Mouse (Mus musculus): Measurements from ENCODE around the gene Prkab2. TPM values are rescaled to one million over a fixed set of nuclear protein-coding genes. Genes with fewer than 3 reads are reported as not detected.

The Prkab2 gene
- polyA plus RNA-seq, 1 experiment from 2014 or later: 3.1 TPM

GRCm38 (mm10) chr3:97693806-97694205 lies 35.8 kb downstream of the Prkab2 start:
- Histone ChIP-seq H3K4me3 (ENCODE audit: low read depth, low read length) (no peak overlapping the region), H3K36me3 (ENCODE audit: control insufficient read depth, insufficient read depth) (no peaks in the 10 kb centered on the region; the same call in 1 of the 2 replicates), H3K4me2 (replicated peaks; ENCODE audit: low read depth) (no peak overlapping the region), H3K9ac (ENCODE audit: low read depth, low read length) (no peak overlapping the region), H3K4me1 (replicated peaks; ENCODE audit: control insufficient read depth, insufficient read depth, low read length) (no peaks in the 10 kb centered on the region), H3K9me3 (ENCODE audit: control insufficient read depth) (no peaks in the 10 kb centered on the region), H3K27ac (ENCODE audit: low read depth, low read length) (no peak overlapping the region), H3K27me3 (replicated peaks; ENCODE audit: control insufficient read depth, insufficient read depth, low read length) (no peaks in the 10 kb centered on the region)
- no peak for TF ChIP-seq CTCF (IDR thresholded peaks at IDR 0.05; ENCODE audit: low read depth)
- WGBS: 69% methylated on average over 6 of the region's 6 CpGs
- no peak for ATAC-seq

GRCm38 (mm10) chr3:97696866-97697265 lies 38.9 kb downstream of the Prkab2 start:
- no peak for ATAC-seq
- no peaks in the 10 kb centered on the region for H3K27me3 ChIP-seq (replicated peaks; ENCODE audit: control insufficient read depth, insufficient read depth, low read length)
- H3K36me3 ChIP-seq (ENCODE audit: control insufficient read depth, insufficient read depth): no peaks in the 10 kb centered on the region; the same call in 1 of the 2 replicates
- WGBS: 86% methylated on average over 9 of the region's 9 CpGs
- no peak overlapping the region for H3K4me2 ChIP-seq (replicated peaks; ENCODE audit: low read depth)
- H3K9me3 ChIP-seq (ENCODE audit: control insufficient read depth): no peaks in the 10 kb centered on the region
- H3K4me3 ChIP-seq (ENCODE audit: low read depth, low read length): no peak overlapping the region
- no peak overlapping the region for H3K9ac ChIP-seq (ENCODE audit: low read depth, low read length)
- no peaks in the 10 kb centered on the region for H3K4me1 ChIP-seq (replicated peaks; ENCODE audit: control insufficient read depth, insufficient read depth, low read length)
- TF ChIP-seq CTCF (IDR thresholded peaks at IDR 0.05; ENCODE audit: low read depth): no peak
- no peak overlapping the region for H3K27ac ChIP-seq (ENCODE audit: low read depth, low read length)

- no peak for TF ChIP-seq CTCF (IDR thresholded peaks at IDR 0.05; ENCODE audit: low read depth)
- Histone ChIP-seq H3K4me2 (replicated peaks; ENCODE audit: low read depth) (no peak overlapping the region), H3K27me3 (replicated peaks; ENCODE audit: control insufficient read depth, insufficient read depth, low read length) (no peaks in the 10 kb centered on the region), H3K36me3 (ENCODE audit: control insufficient read depth, insufficient read depth) (no peaks in the 10 kb centered on the region; the same call in 1 of the 2 replicates), H3K4me1 (replicated peaks; ENCODE audit: control insufficient read depth, insufficient read depth, low read length) (no peaks in the 10 kb centered on the region), H3K9ac (ENCODE audit: low read depth, low read length) (no peak overlapping the region), H3K27ac (ENCODE audit: low read depth, low read length) (no peak overlapping the region), H3K4me3 (ENCODE audit: low read depth, low read length) (no peak overlapping the region), H3K9me3 (ENCODE audit: control insufficient read depth) (no peaks in the 10 kb centered on the region)
- no peak for ATAC-seq
- 71% methylated on average over 9 of the region's 9 CpGs for WGBS
These were observed 39.3 kb downstream of the Prkab2 start for GRCm38 (mm10) chr3:97697291-97697690.

- WGBS: 86% methylated on average over 3 of the region's 3 CpGs
- TF ChIP-seq CTCF (IDR thresholded peaks at IDR 0.05; ENCODE audit: low read depth): no peak
These were observed 41.1 kb downstream of the Prkab2 start for GRCm38 (mm10) chr3:97699061-97699460.

GRCm38 (mm10) chr3:97701198-97701597 lies 43.2 kb downstream of the Prkab2 start:
- no peak for ATAC-seq
- no peaks in the 10 kb centered on the region for H3K9me3 ChIP-seq (ENCODE audit: control insufficient read depth)
- H3K9ac ChIP-seq (ENCODE audit: low read depth, low read length): no peak overlapping the region
- no peak overlapping the region for H3K4me2 ChIP-seq (replicated peaks; ENCODE audit: low read depth)
- H3K4me1 ChIP-seq (replicated peaks; ENCODE audit: control insufficient read depth, insufficient read depth, low read length): no peaks in the 10 kb centered on the region
- H3K36me3 ChIP-seq (ENCODE audit: control insufficient read depth, insufficient read depth): no peaks in the 10 kb centered on the region
- no peaks in the 10 kb centered on the region for H3K27me3 ChIP-seq (replicated peaks; ENCODE audit: control insufficient read depth, insufficient read depth, low read length)
- no peak for TF ChIP-seq CTCF (IDR thresholded peaks at IDR 0.05; ENCODE audit: low read depth)
- H3K27ac ChIP-seq (ENCODE audit: low read depth, low read length): no peak overlapping the region
- H3K4me3 ChIP-seq (ENCODE audit: low read depth, low read length): no peak overlapping the region
- WGBS: 38% methylated on average over 3 of the region's 3 CpGs

More at GRCm38 (mm10) chr3:97699061-97699460, 41.1 kb downstream of the Prkab2 start:
- Histone ChIP-seq H3K4me1 (replicated peaks; ENCODE audit: control insufficient read depth, insufficient read depth, low read length) (no peaks in the 10 kb centered on the region), H3K27ac (ENCODE audit: low read depth, low read length) (no peak overlapping the region), H3K36me3 (ENCODE audit: control insufficient read depth, insufficient read depth) (no peaks in the 10 kb centered on the region), H3K27me3 (replicated peaks; ENCODE audit: control insufficient read depth, insufficient read depth, low read length) (no peaks in the 10 kb centered on the region), H3K9ac (ENCODE audit: low read depth, low read length) (no peak overlapping the region), H3K9me3 (ENCODE audit: control insufficient read depth) (no peaks in the 10 kb centered on the region), H3K4me3 (ENCODE audit: low read depth, low read length) (no peak overlapping the region), H3K4me2 (replicated peaks; ENCODE audit: low read depth) (no peak overlapping the region)
- no peak for ATAC-seq

- TF ChIP-seq CTCF (IDR thresholded peaks at IDR 0.05; ENCODE audit: low read depth): no peak
- Histone ChIP-seq H3K4me3 (ENCODE audit: low read depth, low read length) (no peak overlapping the region), H3K27me3 (replicated peaks; ENCODE audit: control insufficient read depth, insufficient read depth, low read length) (no peaks in the 10 kb centered on the region), H3K4me2 (replicated peaks; ENCODE audit: low read depth) (no peak overlapping the region), H3K4me1 (replicated peaks; ENCODE audit: control insufficient read depth, insufficient read depth, low read length) (no peaks in the 10 kb centered on the region), H3K27ac (ENCODE audit: low read depth, low read length) (no peak overlapping the region), H3K36me3 (ENCODE audit: control insufficient read depth, insufficient read depth) (no peaks in the 10 kb centered on the region), H3K9ac (ENCODE audit: low read depth, low read length) (no peak overlapping the region), H3K9me3 (ENCODE audit: control insufficient read depth) (no peaks in the 10 kb centered on the region)
- ATAC-seq: no peak
- WGBS: 88% methylated on average over 11 of the region's 11 CpGs
These were observed 44.6 kb downstream of the Prkab2 start for GRCm38 (mm10) chr3:97702448-97703080.

Data from intestine, postnatal 0 days (tissue).